Mouse (Mus musculus): ENCODE results near the gene Nr5a2. TPM values are rescaled to one million over a fixed set of nuclear protein-coding genes. Genes with fewer than 3 reads are reported as not detected.

Gene Nr5a2
- polyA plus RNA-seq, 1 experiment from 2014 or later, result 4.0 TPM

GRCm38 (mm10) chr1:136895877-136896276 is 64.4 kb downstream of the Nr5a2 start:
- H3K36me3 ChIP-seq, result no peaks in the 10 kb centered on the region
- no peak for ATAC-seq
- H3K27ac ChIP-seq, result no peak overlapping the region
- no peak overlapping the region for H3K9ac ChIP-seq
- H3K4me2 ChIP-seq, result peak overlapping the region; percentile 12; the same call in 1 of the 2 replicates
- no peaks in the 10 kb centered on the region for H3K9me3 ChIP-seq (replicated peaks)
- WGBS (ENCODE audit: insufficient replicate concordance), result 67% methylated on average over 8 of the region's 8 CpGs
- peaks cover 12% of the 10 kb centered on the region for H3K4me1 ChIP-seq
- H3K27me3 ChIP-seq (replicated peaks), result no peaks in the 10 kb centered on the region
- no peak overlapping the region for H3K4me3 ChIP-seq

GRCm38 (mm10) chr1:136894753-136895152 is 65.5 kb downstream of the Nr5a2 start:
- Histone ChIP-seq H3K4me3 (no peak overlapping the region), H3K4me1 (peaks cover 12% of the 10 kb centered on the region), H3K27me3 (replicated peaks) (no peaks in the 10 kb centered on the region), H3K9me3 (replicated peaks) (no peaks in the 10 kb centered on the region), H3K27ac (no peak overlapping the region), H3K9ac (no peak overlapping the region), H3K4me2 (no peak overlapping the region), H3K36me3 (no peaks in the 10 kb centered on the region)
- WGBS (ENCODE audit: insufficient replicate concordance), result 47% methylated on average over 2 of the region's 2 CpGs
- ATAC-seq, result no peak

GRCm38 (mm10) chr1:136893162-136893561 is 67.1 kb downstream of the Nr5a2 start:
- 61% methylated on average over 6 of the region's 6 CpGs for WGBS (ENCODE audit: insufficient replicate concordance)
- no peak for ATAC-seq

GRCm38 (mm10) chr1:136890439-136890838 is 69.8 kb downstream of the Nr5a2 start:
- Histone ChIP-seq H3K9me3 (replicated peaks) (no peaks in the 10 kb centered on the region), H3K4me3 (no peak overlapping the region), H3K27ac (no peak overlapping the region), H3K27me3 (replicated peaks) (no peaks in the 10 kb centered on the region), H3K4me2 (no peak overlapping the region), H3K36me3 (no peaks in the 10 kb centered on the region), H3K9ac (no peak overlapping the region), H3K4me1 (peaks cover 6% of the 10 kb centered on the region; the same call in 1 of the 2 replicates)
- ATAC-seq, result no peak
- WGBS (ENCODE audit: insufficient replicate concordance), result 55% methylated on average over 7 of the region's 7 CpGs

More at GRCm38 (mm10) chr1:136893162-136893561, 67.1 kb downstream of the Nr5a2 start:
- Histone ChIP-seq H3K36me3 (no peaks in the 10 kb centered on the region), H3K4me1 (peaks cover 12% of the 10 kb centered on the region), H3K4me3 (no peak overlapping the region), H3K9me3 (replicated peaks) (no peaks in the 10 kb centered on the region), H3K4me2 (no peak overlapping the region), H3K27ac (no peak overlapping the region), H3K27me3 (replicated peaks) (no peaks in the 10 kb centered on the region), H3K9ac (no peak overlapping the region)

- Histone ChIP-seq H3K36me3 (no peaks in the 10 kb centered on the region), H3K27ac (no peak overlapping the region), H3K4me1 (peaks cover 6% of the 10 kb centered on the region; the same call in 1 of the 2 replicates), H3K27me3 (replicated peaks) (no peaks in the 10 kb centered on the region), H3K9ac (no peak overlapping the region), H3K9me3 (replicated peaks) (no peaks in the 10 kb centered on the region), H3K4me2 (no peak overlapping the region), H3K4me3 (no peak overlapping the region)
- WGBS (ENCODE audit: insufficient replicate concordance), result 65% methylated on average over 6 of the region's 6 CpGs
- ATAC-seq, result no peak
Measured at GRCm38 (mm10) chr1:136888704-136889103, 71.5 kb downstream of the Nr5a2 start.

GRCm38 (mm10) chr1:136886678-136887077 is 73.6 kb downstream of the Nr5a2 start:
- WGBS (ENCODE audit: insufficient replicate concordance), result 42% methylated on average over 6 of the region's 6 CpGs
- no peak overlapping the region for H3K4me3 ChIP-seq
- H3K27ac ChIP-seq, result no peak overlapping the region
- no peak overlapping the region for H3K9ac ChIP-seq
- H3K4me1 ChIP-seq, result no peaks in the 10 kb centered on the region
- H3K27me3 ChIP-seq (replicated peaks), result no peaks in the 10 kb centered on the region
- no peaks in the 10 kb centered on the region; the same call in 1 of the 2 replicates for H3K36me3 ChIP-seq
- no peaks in the 10 kb centered on the region for H3K9me3 ChIP-seq (replicated peaks)
- no peak for ATAC-seq
- no peak overlapping the region for H3K4me2 ChIP-seq

- Histone ChIP-seq H3K4me2 (no peak overlapping the region), H3K4me1 (no peaks in the 10 kb centered on the region), H3K36me3 (peaks cover 9% of the 10 kb centered on the region; the same call in 1 of the 2 replicates), H3K4me3 (no peak overlapping the region), H3K27me3 (replicated peaks) (no peaks in the 10 kb centered on the region), H3K9me3 (replicated peaks) (no peaks in the 10 kb centered on the region), H3K27ac (no peak overlapping the region), H3K9ac (no peak overlapping the region)
- WGBS (ENCODE audit: insufficient replicate concordance), result 73% methylated on average over 13 of the region's 13 CpGs
- no peak for ATAC-seq
Measured at GRCm38 (mm10) chr1:136883458-136884174, 76.6 kb downstream of the Nr5a2 start.

GRCm38 (mm10) chr1:136880260-136880659 is 80.0 kb downstream of the Nr5a2 start:
- Histone ChIP-seq H3K4me3 (no peak overlapping the region), H3K36me3 (peaks cover 9% of the 10 kb centered on the region; the same call in 1 of the 2 replicates), H3K27me3 (replicated peaks) (no peaks in the 10 kb centered on the region), H3K9me3 (replicated peaks) (no peaks in the 10 kb centered on the region), H3K9ac (no peak overlapping the region), H3K27ac (no peak overlapping the region), H3K4me1 (no peaks in the 10 kb centered on the region), H3K4me2 (no peak overlapping the region)
- 70% methylated on average over 8 of the region's 8 CpGs for WGBS (ENCODE audit: insufficient replicate concordance)
- ATAC-seq, result no peak

GRCm38 (mm10) chr1:136875006-136875405 is 85.2 kb downstream of the Nr5a2 start:
- Histone ChIP-seq H3K4me3 (no peak overlapping the region), H3K4me2 (no peak overlapping the region), H3K4me1 (no peaks in the 10 kb centered on the region), H3K9ac (no peak overlapping the region), H3K27me3 (replicated peaks) (no peaks in the 10 kb centered on the region), H3K9me3 (replicated peaks) (no peaks in the 10 kb centered on the region), H3K36me3 (no peaks in the 10 kb centered on the region), H3K27ac (no peak overlapping the region)
- ATAC-seq, result no peak
- WGBS (ENCODE audit: insufficient replicate concordance), result 69% methylated on average over 3 of the region's 3 CpGs

GRCm38 (mm10) chr1:136868955-136869354 is 91.3 kb downstream of the Nr5a2 start:
- H3K4me2 ChIP-seq, result no peak overlapping the region
- H3K4me1 ChIP-seq, result no peaks in the 10 kb centered on the region
- no peak overlapping the region for H3K27ac ChIP-seq
- no peaks in the 10 kb centered on the region for H3K36me3 ChIP-seq
- no peak overlapping the region for H3K4me3 ChIP-seq
- H3K9me3 ChIP-seq (replicated peaks), result no peaks in the 10 kb centered on the region
- WGBS (ENCODE audit: insufficient replicate concordance), result 61% methylated on average over 6 of the region's 6 CpGs
- no peak for ATAC-seq
- no peak overlapping the region for H3K9ac ChIP-seq
- H3K27me3 ChIP-seq (replicated peaks), result no peaks in the 10 kb centered on the region

- no peaks in the 10 kb centered on the region for H3K36me3 ChIP-seq
- no peak overlapping the region for H3K27ac ChIP-seq
- no peak for ATAC-seq
- no peak overlapping the region for H3K4me3 ChIP-seq
- no peaks in the 10 kb centered on the region for H3K4me1 ChIP-seq
- no peaks in the 10 kb centered on the region for H3K9me3 ChIP-seq (replicated peaks)
- no peak overlapping the region for H3K9ac ChIP-seq
- 68% methylated on average over 5 of the region's 5 CpGs for WGBS (ENCODE audit: insufficient replicate concordance)
- H3K4me2 ChIP-seq, result no peak overlapping the region
- H3K27me3 ChIP-seq (replicated peaks), result no peaks in the 10 kb centered on the region
Measured at GRCm38 (mm10) chr1:136868285-136868684, 92.0 kb downstream of the Nr5a2 start.

GRCm38 (mm10) chr1:136866481-136867092 is 93.7 kb downstream of the Nr5a2 start:
- ATAC-seq, result no peak
- Histone ChIP-seq H3K4me2 (no peak overlapping the region), H3K9me3 (replicated peaks) (no peaks in the 10 kb centered on the region), H3K4me3 (no peak overlapping the region), H3K27ac (no peak overlapping the region), H3K4me1 (no peaks in the 10 kb centered on the region), H3K27me3 (replicated peaks) (no peaks in the 10 kb centered on the region), H3K36me3 (no peaks in the 10 kb centered on the region), H3K9ac (no peak overlapping the region)
- WGBS (ENCODE audit: insufficient replicate concordance), result 62% methylated on average over 9 of the region's 9 CpGs
